Mouse (Mus musculus) right cerebral cortex, adult 2 months (tissue): Measurements from ENCODE around the gene Aldh1b1.

Experiments used
- DNase-seq, 2 experiments: peaks; one replicate each; pipeline ENCODE4 v3.0.0; 2021 to 2022; ENCODE audit warnings: low spot score in 2 of 2

The Aldh1b1 gene

DNA sequence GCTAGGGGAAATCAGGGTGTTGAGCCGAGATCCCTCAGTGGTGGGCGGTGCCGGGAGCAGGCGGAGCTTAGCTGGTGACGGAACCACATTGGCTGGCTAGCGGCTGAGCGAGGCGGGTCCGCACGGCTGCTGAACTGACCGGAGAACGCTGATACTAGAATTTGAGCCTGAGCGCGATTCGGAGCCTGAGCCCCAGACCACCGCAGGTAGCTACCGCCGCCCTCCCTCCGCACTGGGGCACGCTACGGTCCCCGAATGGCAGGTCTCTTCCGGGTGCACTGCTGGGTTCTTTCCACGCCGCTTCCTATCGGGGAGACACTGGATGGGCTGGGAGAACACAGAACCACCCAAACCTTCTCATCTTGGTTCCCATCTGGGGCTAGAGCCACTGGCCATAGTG, at the start of gene Aldh1b1:
Aldh1b1 (plus strand) TSS at position 59 of the 400 bp plus-strand sequence.
- DNase-seq: peak; percentile 69

DNA sequence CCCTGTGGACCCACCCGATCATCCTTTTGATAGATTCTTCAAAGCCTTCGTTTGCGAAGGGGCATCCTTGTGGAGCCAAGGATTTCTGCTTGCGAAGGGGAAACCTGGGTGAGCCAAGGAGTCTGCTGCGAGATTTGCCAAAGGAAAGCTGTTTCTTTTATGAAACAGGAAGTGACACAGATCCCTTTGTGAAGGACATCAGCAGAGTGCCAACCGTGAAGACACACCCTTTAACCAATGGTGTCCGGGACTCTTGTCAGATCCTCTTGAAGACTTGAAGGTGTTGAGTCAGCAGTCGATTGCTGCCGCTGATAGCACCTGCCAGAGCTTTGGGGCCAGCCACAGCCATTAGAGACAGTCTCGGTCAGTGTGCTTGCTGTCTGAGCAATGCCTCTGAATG, 49.4 kb upstream of the Aldh1b1 start:
- no peak for DNase-seq

DNA sequence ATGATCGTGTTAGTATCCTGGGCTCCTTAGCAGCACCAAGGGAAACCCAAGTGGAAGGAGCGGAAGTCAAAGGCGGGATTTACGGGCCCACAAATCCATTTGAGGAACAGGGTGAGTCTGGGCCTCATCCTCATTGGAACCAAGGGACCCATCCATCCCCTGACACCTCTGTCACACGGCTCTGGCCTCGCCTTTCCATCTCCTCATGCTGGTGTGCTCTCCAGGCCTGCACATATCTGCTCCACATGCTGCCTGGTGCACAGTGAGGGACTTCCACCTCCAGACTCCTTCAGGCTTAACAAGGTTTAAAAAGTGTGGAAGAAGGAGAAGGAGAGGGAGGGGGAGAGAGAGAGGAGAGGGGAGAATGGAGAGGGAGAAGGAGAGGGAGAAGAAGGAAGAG, 48.3 kb upstream of the Aldh1b1 start:
- DNase-seq: no peak

DNA sequence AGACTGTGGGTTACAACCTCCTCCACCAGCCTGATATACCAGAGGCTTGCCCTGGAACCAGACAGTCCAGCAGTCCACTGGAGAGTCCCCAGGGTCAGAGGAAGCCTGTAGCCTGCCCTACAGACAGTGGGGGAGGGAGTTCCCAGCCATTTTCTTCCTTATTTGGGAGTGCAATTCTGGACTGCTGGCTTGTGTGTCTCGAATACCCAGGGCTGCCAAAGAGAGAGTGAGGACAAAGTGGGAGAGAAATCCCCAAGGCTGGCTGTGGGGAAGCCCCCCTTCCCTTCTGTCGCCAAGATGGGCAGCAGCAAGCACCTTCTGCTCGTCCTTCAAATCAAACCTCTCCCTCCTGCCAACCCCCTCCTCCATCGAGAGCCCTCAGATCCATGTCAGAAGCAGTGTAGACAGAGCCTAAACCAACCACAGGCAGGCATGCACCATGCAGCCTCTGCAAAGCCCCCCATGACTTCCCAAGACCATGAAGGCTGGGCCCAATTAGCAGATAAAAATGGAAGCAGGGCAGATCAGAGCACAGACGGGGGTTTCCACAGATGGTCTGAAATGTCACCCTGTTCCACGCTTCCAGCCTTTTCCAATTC, 45.5 kb upstream of the Aldh1b1 start:
- DNase-seq: no peak

DNA sequence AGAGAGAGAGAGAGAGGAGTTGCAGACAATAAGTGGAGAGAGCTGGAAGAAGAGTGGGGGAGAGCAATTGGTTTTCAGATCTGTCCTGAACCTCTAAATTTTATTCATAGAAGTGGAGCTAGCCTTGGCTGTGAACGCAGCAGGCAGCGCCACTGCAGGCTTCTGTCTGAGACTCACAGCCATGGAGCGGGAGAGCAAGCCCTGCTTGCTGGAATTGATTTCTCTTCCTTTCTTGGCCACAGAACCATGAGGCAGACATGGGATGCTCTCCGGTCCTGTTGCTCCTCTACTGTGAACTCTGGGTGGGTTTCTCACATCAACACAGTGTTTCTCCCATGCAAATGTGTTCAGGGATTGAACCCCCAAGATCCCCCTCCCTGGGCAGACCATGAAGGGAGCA, 44.7 kb upstream of the Aldh1b1 start:
- DNase-seq: no peak

DNA sequence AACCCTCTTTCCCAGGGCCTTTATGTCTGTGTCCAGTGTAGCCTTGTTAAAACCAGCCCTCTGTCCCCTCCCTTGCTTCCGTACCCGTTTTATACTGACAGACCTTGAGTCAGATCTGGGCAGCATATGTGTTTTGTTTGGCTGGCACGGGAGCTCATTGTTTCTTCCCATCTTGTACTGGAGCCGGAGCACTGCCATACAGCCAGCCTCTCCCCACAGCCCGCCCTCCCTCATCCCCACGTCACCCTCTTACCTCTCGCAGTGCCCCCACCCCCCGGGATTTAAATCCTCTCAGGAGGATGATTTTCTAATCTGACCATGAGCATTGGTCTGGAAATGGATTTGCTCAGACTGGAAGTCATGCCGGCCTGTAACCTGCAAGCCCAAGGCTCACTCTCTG, 43.7 kb upstream of the Aldh1b1 start:
- no peak for DNase-seq

DNA sequence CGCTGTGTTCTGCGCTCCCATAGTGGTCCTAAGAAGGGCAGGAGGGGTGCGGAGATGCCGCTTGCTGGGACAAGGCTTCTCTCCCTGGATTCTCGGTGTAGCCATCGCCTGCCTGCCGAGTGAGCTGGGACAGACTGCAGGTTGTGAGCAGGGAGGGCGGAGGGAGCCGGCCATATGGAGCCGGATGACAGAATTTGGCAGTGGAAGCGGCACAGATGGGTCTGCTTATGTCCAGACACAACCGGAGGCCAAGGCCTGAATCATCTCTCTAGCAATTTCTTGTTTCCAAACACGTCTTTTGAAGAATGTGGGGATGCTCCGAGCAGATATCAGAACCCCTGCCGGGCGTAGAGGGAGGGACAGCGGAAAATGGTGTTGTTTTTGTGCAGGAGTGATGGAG, 42.9 kb upstream of the Aldh1b1 start:
- peak; percentile 68 to 72 for DNase-seq

DNA sequence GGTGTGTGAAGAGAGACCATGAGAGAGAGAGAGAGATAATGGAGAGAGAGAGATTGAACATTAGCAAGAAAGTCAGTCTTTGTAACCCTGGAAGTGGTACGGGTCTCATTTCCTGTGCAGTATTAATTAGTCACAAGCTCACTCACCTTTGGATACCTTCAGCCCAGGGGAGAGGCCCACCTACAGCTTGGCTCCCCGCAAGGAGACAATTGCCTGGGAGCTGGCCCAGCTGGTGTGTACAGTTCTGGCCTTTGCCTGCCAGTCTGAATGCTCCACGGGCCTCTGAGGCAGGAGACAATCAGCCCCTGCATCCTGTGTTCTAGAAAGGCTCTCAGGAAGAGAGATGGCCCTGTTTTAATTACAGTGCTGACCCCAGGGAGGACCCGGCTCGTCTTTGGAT, 40.9 kb upstream of the Aldh1b1 start:
- DNase-seq: no peak

DNA sequence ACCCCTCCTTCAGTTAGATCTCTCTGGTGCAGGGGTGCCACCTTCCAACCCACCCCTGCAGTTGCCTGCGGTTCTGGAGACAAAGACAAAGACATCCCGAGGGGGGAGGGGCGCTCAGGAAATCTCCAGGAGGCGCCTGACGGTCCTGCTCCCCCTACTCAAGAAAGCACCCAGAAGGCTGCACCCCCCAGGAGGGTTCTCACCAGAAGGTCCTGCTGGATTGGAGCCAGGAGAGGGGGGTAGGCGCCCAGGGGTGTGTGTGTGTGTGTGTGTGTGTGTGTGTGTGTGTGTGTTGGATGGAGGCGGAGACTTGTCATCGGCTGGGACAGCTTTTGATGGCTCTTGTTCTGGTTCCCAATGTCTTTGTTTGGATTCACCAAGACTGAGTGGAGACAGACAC, 39.4 kb upstream of the Aldh1b1 start:
- no peak for DNase-seq

DNA sequence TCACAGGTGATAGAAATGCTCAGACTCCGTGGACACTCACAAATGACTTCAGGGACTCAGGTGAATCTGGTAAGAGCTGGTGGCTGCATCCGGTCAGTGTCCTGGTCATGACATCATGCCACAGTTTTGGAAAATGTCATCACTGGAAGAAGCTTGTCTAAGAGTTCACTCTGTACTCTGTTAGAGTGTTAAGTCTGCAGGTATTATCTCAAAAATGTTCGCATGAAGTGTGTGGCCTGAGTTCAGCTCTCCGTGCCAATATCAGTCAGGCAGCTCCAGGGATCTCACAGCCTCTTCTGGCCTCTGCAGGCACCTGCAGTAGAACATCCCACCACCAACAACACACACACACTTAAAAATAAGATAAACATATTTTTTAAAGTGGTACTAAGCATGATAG, 36.2 kb upstream of the Aldh1b1 start:
- DNase-seq: no peak

DNA sequence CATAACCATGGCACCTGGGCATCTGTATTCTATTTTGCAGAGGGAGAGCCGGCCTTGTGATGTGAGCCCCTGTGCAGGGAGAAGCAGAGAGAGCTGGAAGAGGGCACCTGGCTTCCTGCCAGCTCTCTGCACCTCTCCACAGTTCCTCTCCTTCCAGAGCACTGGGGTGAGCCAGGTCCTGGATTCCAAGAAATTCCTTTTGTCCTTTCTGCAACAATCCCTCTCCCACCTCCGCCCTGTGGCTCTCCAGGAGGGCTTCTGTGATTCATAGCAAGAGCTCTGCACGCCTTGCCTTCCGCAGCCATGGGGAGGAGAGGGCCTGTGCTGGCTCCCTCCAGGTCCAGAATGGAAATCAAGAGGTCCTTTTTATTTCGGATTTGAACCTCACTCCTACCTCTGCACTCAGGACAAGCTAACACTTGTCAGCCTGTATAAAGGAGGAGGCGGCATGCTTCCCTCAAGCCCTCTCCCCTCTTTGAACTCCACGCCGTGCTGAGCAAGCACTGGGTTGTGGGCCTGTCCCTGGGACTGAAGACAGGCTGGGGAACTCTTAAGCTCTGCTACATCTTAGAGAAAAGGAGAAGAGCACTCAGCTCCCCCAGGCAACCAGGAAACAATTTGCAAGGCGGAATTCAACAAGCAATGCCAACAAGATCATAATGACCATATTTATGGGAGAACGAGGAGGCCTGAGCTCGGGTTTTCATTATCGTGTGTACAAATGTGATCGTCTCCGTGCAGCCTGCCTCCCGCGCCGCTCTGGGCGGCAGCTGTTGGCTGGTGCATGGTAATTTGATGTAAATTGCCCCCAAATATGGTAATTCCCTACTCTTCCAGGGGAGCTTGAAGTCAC, 35.3 kb upstream of the Aldh1b1 start:
- peak; percentile 28 to 29 for DNase-seq

DNA sequence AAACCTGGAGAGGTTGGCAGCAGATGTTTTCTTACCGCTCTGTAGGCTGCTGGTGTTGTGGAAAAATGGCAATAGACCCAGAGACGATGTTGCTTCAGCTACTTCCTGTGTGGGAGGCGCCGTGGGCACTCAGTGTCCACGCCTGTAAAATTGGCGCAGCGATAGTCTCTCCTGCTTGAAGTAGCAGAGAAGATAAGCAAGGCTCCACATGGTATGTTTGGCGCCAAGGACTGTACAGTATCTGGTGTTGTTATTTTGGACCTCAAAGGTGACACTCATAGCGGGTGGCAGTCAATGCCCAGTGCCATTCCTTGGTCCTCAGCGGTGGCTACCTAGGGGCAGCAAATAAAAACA, 34.7 kb upstream of the Aldh1b1 start:
- peak in 1 of 2 experiments; percentile 18 for DNase-seq

DNA sequence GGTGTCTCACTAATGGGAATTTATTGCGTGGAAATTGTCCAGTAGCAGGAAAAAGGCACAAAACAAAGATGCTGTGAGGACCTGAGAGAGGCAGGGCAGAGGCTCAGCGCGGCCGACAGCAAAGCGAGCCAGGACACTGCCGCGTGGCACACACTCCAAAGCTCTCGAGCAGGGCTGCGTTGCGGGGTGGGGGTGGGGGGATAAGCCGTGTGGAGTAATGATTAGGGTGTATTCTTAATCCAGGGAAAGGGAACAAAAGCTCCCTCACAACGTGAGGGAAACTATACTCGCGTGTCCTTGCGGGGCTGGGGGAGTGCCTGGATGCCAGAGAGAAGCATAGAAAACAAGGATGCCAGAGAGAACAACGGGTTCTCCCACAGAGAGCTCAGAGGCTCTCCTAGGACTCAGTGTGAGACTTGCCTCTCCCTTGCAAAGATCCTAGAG, 33.7 kb upstream of the Aldh1b1 start:
- DNase-seq: no peak

DNA sequence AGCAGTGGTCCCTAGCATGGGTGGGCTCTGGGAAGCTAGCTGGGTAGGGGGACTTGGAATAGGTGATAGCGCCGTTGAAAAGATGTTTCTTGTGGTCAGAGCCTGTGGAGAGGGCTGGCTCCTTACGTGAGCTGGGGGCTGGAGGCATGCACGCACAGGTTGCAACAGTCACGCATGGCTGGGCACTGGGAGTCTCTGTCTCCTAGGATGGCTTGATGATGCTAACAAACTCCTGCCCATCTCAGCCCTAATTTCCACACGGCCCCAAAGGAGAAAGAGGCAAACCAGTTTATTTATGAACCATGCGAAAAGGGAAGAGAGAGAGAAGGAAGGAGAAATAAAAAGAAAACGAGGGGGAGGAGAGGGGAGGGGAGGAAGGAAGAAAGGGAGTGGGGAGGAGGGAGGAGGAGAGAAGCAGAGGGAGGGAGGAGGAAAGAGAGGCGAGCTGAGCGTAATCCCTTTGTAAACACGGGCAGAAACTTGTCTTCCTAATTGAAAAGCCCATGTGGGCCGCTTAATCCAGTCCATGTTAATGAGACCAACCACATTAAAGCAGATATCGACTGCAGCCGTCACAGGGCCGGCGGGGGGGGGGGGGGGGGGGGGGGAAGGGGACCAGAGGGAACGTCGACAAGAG, 33.1 kb upstream of the Aldh1b1 start:
- DNase-seq: no peak

DNA sequence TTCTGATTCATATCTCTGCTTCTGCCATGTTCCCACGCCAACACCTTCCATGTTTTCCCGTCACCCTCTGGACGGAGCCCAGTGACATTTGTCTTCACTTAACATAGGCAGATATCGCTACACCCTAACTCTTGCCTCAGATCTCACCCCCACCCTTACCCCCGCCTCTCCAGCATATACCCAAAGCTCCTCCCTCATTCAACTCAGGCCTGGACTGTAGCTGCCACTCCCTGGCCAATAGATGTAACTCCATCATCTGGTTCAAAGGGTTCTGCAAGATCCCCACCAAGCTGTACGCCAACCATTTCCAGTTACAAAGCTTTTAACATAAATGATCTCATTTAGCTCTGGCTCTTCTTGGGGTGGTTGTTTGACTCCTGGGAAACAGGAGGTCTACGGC, 32.0 kb upstream of the Aldh1b1 start:
- no peak for DNase-seq

DNA sequence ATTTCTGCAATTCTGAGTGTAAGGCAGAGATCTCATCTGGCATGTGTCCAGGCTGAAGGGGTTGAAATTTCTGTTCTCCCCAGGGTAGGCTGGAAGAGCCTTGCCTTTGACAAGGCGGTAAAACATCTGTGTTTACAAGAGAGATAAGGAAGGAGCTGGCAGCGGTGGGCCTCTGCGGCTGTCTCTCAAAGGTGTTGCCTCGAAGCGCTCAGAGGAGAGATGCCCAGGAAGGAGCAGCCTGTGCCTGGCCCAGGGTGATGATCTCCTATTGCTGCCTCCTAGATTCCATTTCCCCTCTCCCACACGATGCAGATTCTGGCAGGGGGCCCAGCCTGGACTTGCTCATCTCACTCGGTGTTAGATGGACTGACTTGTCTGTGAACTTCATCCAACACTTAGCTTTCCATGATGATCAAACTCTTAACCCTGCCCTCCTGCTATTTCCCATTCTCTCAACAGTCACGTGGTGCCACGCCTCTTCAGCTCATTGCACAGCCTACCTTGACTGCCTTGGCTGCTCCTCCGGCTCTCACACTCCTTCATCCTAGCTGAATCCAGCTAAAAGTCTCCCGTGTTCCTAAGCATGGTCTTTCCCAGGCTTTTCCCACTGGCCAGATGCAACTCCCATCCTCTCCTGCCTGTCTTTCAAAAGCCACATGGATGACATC, 30.8 kb upstream of the Aldh1b1 start:
- no peak for DNase-seq

DNA sequence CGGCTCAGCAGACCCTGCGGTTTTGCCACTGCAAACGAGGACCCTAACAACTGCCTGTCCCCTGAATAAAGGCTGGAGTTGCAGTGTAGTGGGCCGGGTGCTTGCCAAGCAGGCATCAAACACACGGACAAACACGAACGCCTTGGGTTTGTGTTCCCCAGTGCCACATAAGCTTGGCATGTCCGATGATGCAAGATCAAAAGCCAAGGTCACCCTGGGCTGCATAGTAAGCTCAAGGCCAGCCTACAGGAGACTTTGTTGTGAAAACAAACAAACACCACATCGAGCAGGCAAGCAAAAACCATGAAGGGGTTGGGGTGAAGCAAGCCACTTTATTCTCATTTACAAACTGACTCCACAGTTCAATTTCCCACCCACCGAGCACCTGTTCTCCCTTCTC, 29.7 kb upstream of the Aldh1b1 start:
- DNase-seq: no peak

DNA sequence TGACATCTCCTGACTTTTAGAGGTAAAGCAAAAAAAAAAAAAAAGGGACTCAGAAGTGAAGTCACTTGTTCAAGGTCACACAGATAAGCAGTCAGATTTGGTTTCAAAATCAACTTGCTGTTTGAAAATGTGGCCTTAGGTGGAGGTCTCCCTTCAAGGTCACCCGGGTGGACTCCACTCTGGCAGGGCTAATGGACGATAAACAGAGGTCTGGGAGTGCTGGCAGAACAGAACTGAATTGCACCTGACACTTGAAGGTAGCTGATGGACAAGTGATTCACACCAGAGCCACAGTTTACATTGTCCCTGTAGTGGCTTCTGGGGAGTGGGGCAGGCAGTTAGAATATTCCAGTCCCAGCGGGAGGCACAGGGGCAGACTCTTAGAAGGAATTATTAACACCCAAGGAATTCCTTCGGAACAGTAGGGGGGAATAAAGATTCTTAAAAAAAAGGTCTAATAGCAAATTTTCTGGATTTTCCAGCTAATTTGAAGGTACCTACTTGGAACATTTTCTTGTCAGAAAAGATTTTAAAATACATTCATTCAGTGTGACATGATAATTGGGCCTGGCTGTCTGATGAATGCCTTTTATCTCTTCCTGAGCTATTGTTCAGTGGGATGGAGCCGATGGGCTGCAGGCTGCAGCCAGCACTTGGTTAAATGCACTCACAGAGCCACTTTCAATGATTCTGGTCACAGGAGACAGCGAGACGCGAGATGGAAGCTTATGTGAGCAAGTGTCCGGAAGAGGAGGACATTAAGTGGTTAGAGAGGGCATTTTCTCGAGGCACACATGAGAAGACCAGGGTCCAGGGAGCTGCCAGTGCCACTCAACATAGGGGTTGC, 28.8 kb upstream of the Aldh1b1 start:
- no peak for DNase-seq

DNA sequence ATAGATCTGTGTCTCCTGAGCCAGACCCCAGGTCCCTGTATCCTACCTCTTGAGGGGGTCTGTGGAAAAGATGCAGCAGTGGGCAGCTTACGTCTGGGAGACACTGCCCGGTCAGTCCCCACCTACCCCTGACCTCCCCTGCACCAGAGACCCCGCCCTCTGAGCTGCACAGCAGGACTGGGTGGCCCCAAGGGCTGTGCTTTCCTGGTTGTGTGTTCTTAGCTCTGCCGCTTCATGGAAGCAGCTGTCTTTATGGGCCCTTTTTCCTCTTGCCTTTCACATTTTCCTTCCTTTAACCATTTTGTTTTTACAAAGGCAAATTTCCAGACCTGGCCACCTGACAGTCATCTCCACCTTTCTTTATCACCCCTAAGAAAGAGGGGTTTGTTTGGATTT, 28.2 kb upstream of the Aldh1b1 start:
- no peak for DNase-seq

DNA sequence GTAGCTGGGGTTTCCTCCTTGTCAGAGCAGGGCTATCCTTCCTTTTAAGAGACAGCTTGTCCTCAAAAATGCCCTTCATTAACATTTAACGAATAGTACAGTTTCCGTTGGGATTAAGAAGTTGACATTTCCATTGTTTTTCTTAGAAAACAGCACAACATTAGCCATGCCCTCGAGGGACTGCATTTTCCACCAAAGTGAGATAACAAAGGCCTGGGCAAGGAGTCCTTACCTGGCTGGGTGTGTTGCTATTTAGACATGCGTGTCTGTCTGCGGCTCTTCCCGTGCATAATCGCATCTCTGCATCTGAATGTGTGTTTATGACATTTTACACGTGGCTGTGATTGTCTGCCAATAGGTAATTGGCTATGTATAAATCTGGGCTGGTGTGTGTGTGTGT, 27.6 kb upstream of the Aldh1b1 start:
- no peak for DNase-seq

DNA sequence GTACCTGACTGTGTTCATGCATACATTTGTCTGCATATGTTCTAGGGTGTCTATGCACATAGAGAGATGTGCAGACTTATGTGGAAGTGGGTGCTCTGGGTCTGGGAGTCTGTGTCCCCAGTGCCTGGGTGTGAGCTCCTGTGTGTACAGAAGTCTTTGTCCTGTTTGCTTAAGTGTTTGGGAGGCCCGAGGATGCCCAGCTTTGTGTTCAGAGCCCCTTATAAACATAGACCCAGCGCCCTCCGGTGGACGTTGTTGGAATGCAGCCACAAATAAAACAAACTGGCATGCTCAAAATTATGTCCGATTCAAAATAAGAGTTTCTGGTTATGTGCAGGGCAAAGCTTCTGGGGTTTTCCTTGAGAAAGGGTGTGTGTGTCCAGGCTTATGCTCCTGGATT, 27.2 kb upstream of the Aldh1b1 start:
- DNase-seq: peak; percentile 65 to 66

DNA sequence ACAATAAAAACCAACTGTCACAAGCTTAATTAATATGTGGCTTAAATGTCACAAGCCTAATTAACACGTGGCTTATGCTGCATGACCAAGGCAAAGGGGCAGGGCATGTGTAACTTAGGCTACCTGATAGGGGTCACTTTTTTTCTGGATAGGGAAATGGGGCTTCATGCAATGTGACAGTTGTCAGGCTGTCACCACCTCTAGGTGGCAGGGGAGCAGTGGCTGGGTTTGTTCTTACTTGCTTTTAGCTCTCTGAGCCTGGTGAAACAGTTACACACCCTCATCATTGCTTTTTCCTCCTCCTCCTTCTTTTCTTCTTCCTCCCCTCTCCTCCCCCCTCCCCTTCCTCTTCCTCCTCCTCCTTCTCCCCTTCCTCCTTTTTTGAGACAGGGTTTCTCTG, 15.2 kb upstream of the Aldh1b1 start:
- no peak for DNase-seq
